Mouse (Mus musculus) gastrocnemius, postnatal 36 days (tissue): Measurements from ENCODE around the gene Selp. TPM values are rescaled to one million over a fixed set of nuclear protein-coding genes. Genes with fewer than 3 reads are reported as not detected.

Experiments
- DNase-seq, 2 experiments: peaks; one replicate each; pipeline ENCODE4 v3.0.0; 2022
- intact Hi-C: fragments of 180-260 bp; cut with DNase I; formaldehyde crosslinking; loops from one replicate; pipeline ENCODE4 v1.15.1; 2025
- total RNA-seq, 2 experiments: library from RNA; stranded (reverse); gene quantifications; 2 replicates each; pipeline ENCODE4 v1.2.3; 2021

The Selp gene
- total RNA-seq, 2 experiments from 2014 or later = 0.38 to 0.67 TPM

- intact Hi-C loops = no loop called here
- no peak for DNase-seq
Measured at GRCm38 (mm10) chr1:164115647-164116046, 583 bp downstream of the Selp start.

GRCm38 (mm10) chr1:164117869-164118268 lies 2.8 kb downstream of the Selp start:
- intact Hi-C loops = no loop called here
- no peak for DNase-seq

GRCm38 (mm10) chr1:164119892-164120776 lies 5.1 kb downstream of the Selp start:
- intact Hi-C loops = no loop called here
- no peak for DNase-seq

- intact Hi-C loops = no loop called here
- DNase-seq = no peak
Measured at GRCm38 (mm10) chr1:164120777-164121158, 5.7 kb downstream of the Selp start.

- intact Hi-C loops = no loop called here
Measured at GRCm38 (mm10) chr1:164123836-164124235, 8.8 kb downstream of the Selp start.

GRCm38 (mm10) chr1:164130013-164130412 lies 14.9 kb downstream of the Selp start:
- DNase-seq = no peak
- intact Hi-C loops = no loop called here

More at GRCm38 (mm10) chr1:164123836-164124235, 8.8 kb downstream of the Selp start:
- no peak for DNase-seq

GRCm38 (mm10) chr1:164132609-164133008 lies 17.5 kb downstream of the Selp start:
- intact Hi-C loops = no loop called here
- DNase-seq = no peak

GRCm38 (mm10) chr1:164134101-164134500 lies 19.0 kb downstream of the Selp start:
- DNase-seq = no peak
- intact Hi-C loops = no loop called here

- no peak for DNase-seq
- intact Hi-C loops = loop anchor here (5.0 kb wide), 1 partner anchor 73 kb away; the partner anchor contains the start of gene Sell
Measured at GRCm38 (mm10) chr1:164135360-164135759, 20.3 kb downstream of the Selp start.

- intact Hi-C loops = loop anchor here (5.0 kb wide), 1 partner anchor 74 kb away; the partner anchor contains the start of gene Sell
- no peak for DNase-seq
Measured at GRCm38 (mm10) chr1:164135960-164136359, 20.9 kb downstream of the Selp start.

GRCm38 (mm10) chr1:164136636-164137035 lies 21.6 kb downstream of the Selp start:
- intact Hi-C loops = loop anchor here (5.0 kb wide), 1 partner anchor 74 kb away; the partner anchor contains the start of gene Sell
- no peak for DNase-seq

GRCm38 (mm10) chr1:164138365-164139130 lies 23.5 kb downstream of the Selp start:
- intact Hi-C loops = loop anchor here (5.0 kb wide), 1 partner anchor 76 kb away; the partner anchor contains the start of gene Sell

GRCm38 (mm10) chr1:164139464-164139863 lies 24.4 kb downstream of the Selp start:
- no peak for DNase-seq
- intact Hi-C loops = loop anchor here (5.0 kb wide), 1 partner anchor 77 kb away; the partner anchor contains the start of gene Sell

More at GRCm38 (mm10) chr1:164138365-164139130, 23.5 kb downstream of the Selp start:
- peak; percentile 56 to 64 for DNase-seq

- intact Hi-C loops = no loop called here
- DNase-seq = no peak
Measured at GRCm38 (mm10) chr1:164149083-164149482, 34.0 kb downstream of the Selp start.

GRCm38 (mm10) chr1:164151387-164152088 lies 36.5 kb downstream of the Selp start, which contains the start of gene F5:
F5 (plus strand) TSS chr1:164151838.
- intact Hi-C loops = no loop called here
- DNase-seq = no peak

GRCm38 (mm10) chr1:164152836-164153235 lies 37.8 kb downstream of the Selp start:
- no peak for DNase-seq
- intact Hi-C loops = no loop called here

- intact Hi-C loops = no loop called here
- no peak for DNase-seq
Measured at GRCm38 (mm10) chr1:164154983-164155382, 39.9 kb downstream of the Selp start.

- intact Hi-C loops = no loop called here
- no peak for DNase-seq
Measured at GRCm38 (mm10) chr1:164158571-164158970, 43.5 kb downstream of the Selp start.

- DNase-seq = no peak
- intact Hi-C loops = no loop called here
Measured at GRCm38 (mm10) chr1:164159781-164160180, 44.7 kb downstream of the Selp start.

- intact Hi-C loops = no loop called here
- DNase-seq = no peak
Measured at GRCm38 (mm10) chr1:164162745-164163144, 47.7 kb downstream of the Selp start.
